Mouse (Mus musculus): ENCODE data around the gene Insig1.

- no peak for TF ChIP-seq CTCF (conservative IDR thresholded peaks at IDR 0.05; ENCODE audit: low read length)
- TF ChIP-seq POU5F1 (IDR thresholded peaks at IDR 0.05; ENCODE audit: borderline replicate concordance, low read length): no peak
- no peak for TF ChIP-seq NANOG (IDR thresholded peaks at IDR 0.05; ENCODE audit: borderline replicate concordance, low read length)
Observed at GRCm38 (mm10) chr5:28042021-28042420, 29.1 kb upstream of the Insig1 start.
